Mouse (Mus musculus): ENCODE data around the gene Cdh1. TPM values are rescaled to one million over a fixed set of nuclear protein-coding genes. Genes with fewer than 3 reads are reported as not detected.
"Not testable (repeated sequence)": the region's sequence is repeated elsewhere in the genome, so short reads cannot be mapped to it uniquely, and the experiment has no call there.

The Cdh1 gene
- polyA plus RNA-seq, 1 experiment from 2014 or later: 81.7 TPM

- H3K9me3 ChIP-seq (replicated peaks): no peaks in the 10 kb centered on the region
- no peaks in the 10 kb centered on the region for H3K27me3 ChIP-seq
- WGBS: 83% methylated on average over 4 of the region's 4 CpGs
- no peak overlapping the region for H3K9ac ChIP-seq
- peaks cover 31% of the 10 kb centered on the region for H3K4me1 ChIP-seq
- ATAC-seq (replicated peaks; ENCODE audit: low FRiP score): no peak
- no peak overlapping the region for H3K27ac ChIP-seq
- H3K36me3 ChIP-seq: no peaks in the 10 kb centered on the region
- no peak overlapping the region for H3K4me3 ChIP-seq (replicated peaks)
- H3K4me2 ChIP-seq: no peak overlapping the region
These were observed 28.9 kb upstream of the Cdh1 start for GRCm38 (mm10) chr8:106574283-106574682.

- H3K9ac ChIP-seq: no peak overlapping the region
- H3K27ac ChIP-seq: no peak overlapping the region
- no peaks in the 10 kb centered on the region for H3K27me3 ChIP-seq
- 23% methylated on average over 6 of the region's 6 CpGs for WGBS
- ATAC-seq (replicated peaks; ENCODE audit: low FRiP score): 0 out of 2 replicates have a peak, but pooled peaks have one; percentile 36
- H3K4me2 ChIP-seq: no peak overlapping the region
- no peak overlapping the region for H3K4me3 ChIP-seq (replicated peaks)
- H3K4me1 ChIP-seq: peaks cover 13% of the 10 kb centered on the region
- no peaks in the 10 kb centered on the region for H3K9me3 ChIP-seq (replicated peaks)
- H3K36me3 ChIP-seq: no peaks in the 10 kb centered on the region
These were observed 26.1 kb upstream of the Cdh1 start for GRCm38 (mm10) chr8:106576849-106577555.

- H3K9ac ChIP-seq: no peak overlapping the region
- no peak overlapping the region for H3K27ac ChIP-seq
- peaks cover 10% of the 10 kb centered on the region for H3K4me1 ChIP-seq
- H3K4me2 ChIP-seq: no peak overlapping the region
- no peaks in the 10 kb centered on the region for H3K9me3 ChIP-seq (replicated peaks)
- H3K36me3 ChIP-seq: no peaks in the 10 kb centered on the region
- H3K27me3 ChIP-seq: no peaks in the 10 kb centered on the region
- ATAC-seq (replicated peaks; ENCODE audit: low FRiP score): no peak
- no peak overlapping the region for H3K4me3 ChIP-seq (replicated peaks)
- WGBS: 50% methylated on average over 2 of the region's 2 CpGs
These were observed 23.6 kb upstream of the Cdh1 start for GRCm38 (mm10) chr8:106579510-106579909.

GRCm38 (mm10) chr8:106581344-106582088 is 21.6 kb upstream of the Cdh1 start:
- Histone ChIP-seq H3K4me2 (no peak overlapping the region), H3K9me3 (replicated peaks) (no peaks in the 10 kb centered on the region), H3K27me3 (no peaks in the 10 kb centered on the region), H3K27ac (peak overlapping the region; percentile 33; the same call in 1 of the 2 replicates), H3K36me3 (no peaks in the 10 kb centered on the region), H3K4me1 (peaks cover 10% of the 10 kb centered on the region), H3K4me3 (replicated peaks) (no peak overlapping the region), H3K9ac (no peak overlapping the region)
- WGBS: 67% methylated on average over 6 of the region's 6 CpGs
- ATAC-seq (replicated peaks; ENCODE audit: low FRiP score): no peak; the same call in 1 of the 2 replicates

- no peak overlapping the region for H3K4me3 ChIP-seq (replicated peaks)
- no peak for ATAC-seq (replicated peaks; ENCODE audit: low FRiP score)
- WGBS: 74% methylated on average over 11 of the region's 11 CpGs
- H3K9me3 ChIP-seq (replicated peaks): no peaks in the 10 kb centered on the region
- H3K4me2 ChIP-seq: no peak overlapping the region
- H3K27ac ChIP-seq: no peak overlapping the region
- peaks cover 11% of the 10 kb centered on the region for H3K4me1 ChIP-seq
- no peaks in the 10 kb centered on the region for H3K36me3 ChIP-seq
- no peak overlapping the region for H3K9ac ChIP-seq
- H3K27me3 ChIP-seq: no peaks in the 10 kb centered on the region
These were observed 18.0 kb upstream of the Cdh1 start for GRCm38 (mm10) chr8:106584942-106585670.

GRCm38 (mm10) chr8:106585671-106586037 is 17.5 kb upstream of the Cdh1 start:
- WGBS: 90% methylated on average over 3 of the region's 3 CpGs
- no peak for ATAC-seq (replicated peaks; ENCODE audit: low FRiP score)
- H3K27ac ChIP-seq: no peak overlapping the region

GRCm38 (mm10) chr8:106586896-106587295 is 16.3 kb upstream of the Cdh1 start:
- WGBS: 86% methylated on average over 8 of the region's 8 CpGs
- Histone ChIP-seq H3K9me3 (replicated peaks) (no peaks in the 10 kb centered on the region), H3K4me3 (replicated peaks) (no peak overlapping the region), H3K4me2 (no peak overlapping the region), H3K27ac (no peak overlapping the region), H3K36me3 (no peaks in the 10 kb centered on the region), H3K9ac (no peak overlapping the region), H3K27me3 (no peaks in the 10 kb centered on the region), H3K4me1 (peaks cover 11% of the 10 kb centered on the region)
- no peak for ATAC-seq (replicated peaks; ENCODE audit: low FRiP score)

More at GRCm38 (mm10) chr8:106585671-106586037, 17.5 kb upstream of the Cdh1 start:
- Histone ChIP-seq H3K9me3 (replicated peaks) (no peaks in the 10 kb centered on the region), H3K36me3 (no peaks in the 10 kb centered on the region), H3K4me3 (replicated peaks) (no peak overlapping the region), H3K27me3 (no peaks in the 10 kb centered on the region), H3K4me1 (peaks cover 11% of the 10 kb centered on the region), H3K4me2 (no peak overlapping the region), H3K9ac (no peak overlapping the region)

GRCm38 (mm10) chr8:106588443-106589431 is 14.4 kb upstream of the Cdh1 start:
- Histone ChIP-seq H3K27me3 (no peaks in the 10 kb centered on the region), H3K4me3 (replicated peaks) (no peak overlapping the region), H3K4me2 (no peak overlapping the region), H3K9ac (no peak overlapping the region), H3K36me3 (no peaks in the 10 kb centered on the region), H3K4me1 (peaks cover 11% of the 10 kb centered on the region), H3K9me3 (replicated peaks) (no peaks in the 10 kb centered on the region), H3K27ac (peak overlapping the region; percentile 62)
- 0 out of 2 replicates have a peak, but pooled peaks have one; percentile 40 for ATAC-seq (replicated peaks; ENCODE audit: low FRiP score)
- 43% methylated on average over 3 of the region's 3 CpGs for WGBS

- Histone ChIP-seq H3K4me1 (peaks cover 11% of the 10 kb centered on the region), H3K4me2 (no peak overlapping the region), H3K9ac (no peak overlapping the region), H3K27ac (no peak overlapping the region), H3K27me3 (no peaks in the 10 kb centered on the region), H3K4me3 (replicated peaks) (no peak overlapping the region), H3K36me3 (no peaks in the 10 kb centered on the region), H3K9me3 (replicated peaks) (no peaks in the 10 kb centered on the region)
- no peak for ATAC-seq (replicated peaks; ENCODE audit: low FRiP score)
- WGBS: 77% methylated on average over 3 of the region's 3 CpGs
These were observed 10.7 kb upstream of the Cdh1 start for GRCm38 (mm10) chr8:106592458-106592857.

GRCm38 (mm10) chr8:106595623-106596022 is 7.5 kb upstream of the Cdh1 start:
- not testable (repeated sequence) for H3K9ac ChIP-seq

GRCm38 (mm10) chr8:106597067-106597466 is 6.1 kb upstream of the Cdh1 start:
- H3K4me1 ChIP-seq: peaks cover 12% of the 10 kb centered on the region
- no peaks in the 10 kb centered on the region for H3K36me3 ChIP-seq
- no peak overlapping the region for H3K27ac ChIP-seq
- WGBS: 97% methylated on average over 5 of the region's 5 CpGs
- no peak overlapping the region for H3K9ac ChIP-seq
- H3K27me3 ChIP-seq: peaks cover 10% of the 10 kb centered on the region; the same call in 1 of the 2 replicates
- H3K4me3 ChIP-seq (replicated peaks): no peak overlapping the region
- no peak overlapping the region for H3K4me2 ChIP-seq
- H3K9me3 ChIP-seq (replicated peaks): no peaks in the 10 kb centered on the region
- ATAC-seq (replicated peaks; ENCODE audit: low FRiP score): no peak

More at GRCm38 (mm10) chr8:106595623-106596022, 7.5 kb upstream of the Cdh1 start:
- H3K9me3 ChIP-seq (replicated peaks); ATAC-seq (replicated peaks; ENCODE audit: low FRiP score); H3K4me3 ChIP-seq (replicated peaks); H3K27ac ChIP-seq; H3K4me1 ChIP-seq; H3K27me3 ChIP-seq; H3K36me3 ChIP-seq; H3K4me2 ChIP-seq: not testable (repeated sequence)
- WGBS: 89% methylated on average over 3 of the region's 3 CpGs
